Mouse (Mus musculus): Measurements from ENCODE around the gene Stk39.

Gene Stk39

GRCm38 (mm10) chr2:68419165-68419564 lies 52.9 kb downstream of the Stk39 start:
- no peaks in the 10 kb centered on the region for H3K36me3 ChIP-seq (ENCODE audit: control insufficient read depth, insufficient read depth, low read length, poor library complexity, severe bottlenecking)
- H3K27me3 ChIP-seq (ENCODE audit: control insufficient read depth, insufficient read depth, low read length, poor library complexity, severe bottlenecking) = no peaks in the 10 kb centered on the region
- no peak for DNase-seq (ENCODE audit: low read depth, low spot score)

- no peak for DNase-seq (ENCODE audit: low read depth, low spot score)
- no peaks in the 10 kb centered on the region for H3K36me3 ChIP-seq (ENCODE audit: control insufficient read depth, insufficient read depth, low read length, poor library complexity, severe bottlenecking)
- H3K27me3 ChIP-seq (ENCODE audit: control insufficient read depth, insufficient read depth, low read length, poor library complexity, severe bottlenecking) = no peaks in the 10 kb centered on the region
Measured at GRCm38 (mm10) chr2:68417081-68417480, 55.0 kb downstream of the Stk39 start.

GRCm38 (mm10) chr2:68415691-68416090 lies 56.4 kb downstream of the Stk39 start:
- no peaks in the 10 kb centered on the region for H3K27me3 ChIP-seq (ENCODE audit: control insufficient read depth, insufficient read depth, low read length, poor library complexity, severe bottlenecking)
- H3K36me3 ChIP-seq (ENCODE audit: control insufficient read depth, insufficient read depth, low read length, poor library complexity, severe bottlenecking) = no peaks in the 10 kb centered on the region
- DNase-seq (ENCODE audit: low read depth, low spot score) = no peak

- no peak for DNase-seq (ENCODE audit: low read depth, low spot score)
- no peaks in the 10 kb centered on the region for H3K27me3 ChIP-seq (ENCODE audit: control insufficient read depth, insufficient read depth, low read length, poor library complexity, severe bottlenecking)
- H3K36me3 ChIP-seq (ENCODE audit: control insufficient read depth, insufficient read depth, low read length, poor library complexity, severe bottlenecking) = no peaks in the 10 kb centered on the region
Measured at GRCm38 (mm10) chr2:68412149-68412548, 59.9 kb downstream of the Stk39 start.

- Histone ChIP-seq H3K36me3 (ENCODE audit: control insufficient read depth, insufficient read depth, low read length, poor library complexity, severe bottlenecking) (no peaks in the 10 kb centered on the region), H3K27me3 (ENCODE audit: control insufficient read depth, insufficient read depth, low read length, poor library complexity, severe bottlenecking) (no peaks in the 10 kb centered on the region)
- DNase-seq (ENCODE audit: low read depth, low spot score) = no peak
Measured at GRCm38 (mm10) chr2:68411201-68411600, 60.9 kb downstream of the Stk39 start.

- DNase-seq (ENCODE audit: low read depth, low spot score) = no peak
- no peaks in the 10 kb centered on the region for H3K36me3 ChIP-seq (ENCODE audit: control insufficient read depth, insufficient read depth, low read length, poor library complexity, severe bottlenecking)
- no peaks in the 10 kb centered on the region for H3K27me3 ChIP-seq (ENCODE audit: control insufficient read depth, insufficient read depth, low read length, poor library complexity, severe bottlenecking)
Measured at GRCm38 (mm10) chr2:68409640-68410215, 62.3 kb downstream of the Stk39 start.

GRCm38 (mm10) chr2:68408271-68408980 lies 63.6 kb downstream of the Stk39 start:
- H3K36me3 ChIP-seq (ENCODE audit: control insufficient read depth, insufficient read depth, low read length, poor library complexity, severe bottlenecking) = no peaks in the 10 kb centered on the region
- no peak for DNase-seq (ENCODE audit: low read depth, low spot score)
- no peaks in the 10 kb centered on the region for H3K27me3 ChIP-seq (ENCODE audit: control insufficient read depth, insufficient read depth, low read length, poor library complexity, severe bottlenecking)

- H3K27me3 ChIP-seq (ENCODE audit: control insufficient read depth, insufficient read depth, low read length, poor library complexity, severe bottlenecking) = no peaks in the 10 kb centered on the region
- DNase-seq (ENCODE audit: low read depth, low spot score) = no peak
Measured at GRCm38 (mm10) chr2:68407179-68407950, 64.7 kb downstream of the Stk39 start.

GRCm38 (mm10) chr2:68406571-68407074 lies 65.4 kb downstream of the Stk39 start:
- H3K36me3 ChIP-seq (ENCODE audit: control insufficient read depth, insufficient read depth, low read length, poor library complexity, severe bottlenecking) = no peaks in the 10 kb centered on the region
- DNase-seq (ENCODE audit: low read depth, low spot score) = no peak

More at GRCm38 (mm10) chr2:68407179-68407950, 64.7 kb downstream of the Stk39 start:
- H3K36me3 ChIP-seq (ENCODE audit: control insufficient read depth, insufficient read depth, low read length, poor library complexity, severe bottlenecking) = no peaks in the 10 kb centered on the region

GRCm38 (mm10) chr2:68405163-68405715 lies 66.8 kb downstream of the Stk39 start:
- no peak for DNase-seq (ENCODE audit: low read depth, low spot score)
- Histone ChIP-seq H3K36me3 (ENCODE audit: control insufficient read depth, insufficient read depth, low read length, poor library complexity, severe bottlenecking) (no peaks in the 10 kb centered on the region), H3K27me3 (ENCODE audit: control insufficient read depth, insufficient read depth, low read length, poor library complexity, severe bottlenecking) (no peaks in the 10 kb centered on the region)

More at GRCm38 (mm10) chr2:68406571-68407074, 65.4 kb downstream of the Stk39 start:
- no peaks in the 10 kb centered on the region for H3K27me3 ChIP-seq (ENCODE audit: control insufficient read depth, insufficient read depth, low read length, poor library complexity, severe bottlenecking)

- no peaks in the 10 kb centered on the region for H3K27me3 ChIP-seq (ENCODE audit: control insufficient read depth, insufficient read depth, low read length, poor library complexity, severe bottlenecking)
- H3K36me3 ChIP-seq (ENCODE audit: control insufficient read depth, insufficient read depth, low read length, poor library complexity, severe bottlenecking) = no peaks in the 10 kb centered on the region
- no peak for DNase-seq (ENCODE audit: low read depth, low spot score)
Measured at GRCm38 (mm10) chr2:68404274-68405162, 67.5 kb downstream of the Stk39 start.

GRCm38 (mm10) chr2:68393611-68394549 lies 78.2 kb downstream of the Stk39 start:
- Histone ChIP-seq H3K27me3 (ENCODE audit: control insufficient read depth, insufficient read depth, low read length, poor library complexity, severe bottlenecking) (no peaks in the 10 kb centered on the region), H3K36me3 (ENCODE audit: control insufficient read depth, insufficient read depth, low read length, poor library complexity, severe bottlenecking) (no peaks in the 10 kb centered on the region)
- DNase-seq (ENCODE audit: low read depth, low spot score) = no peak

- no peak for DNase-seq (ENCODE audit: low read depth, low spot score)
- no peaks in the 10 kb centered on the region for H3K36me3 ChIP-seq (ENCODE audit: control insufficient read depth, insufficient read depth, low read length, poor library complexity, severe bottlenecking)
- H3K27me3 ChIP-seq (ENCODE audit: control insufficient read depth, insufficient read depth, low read length, poor library complexity, severe bottlenecking) = no peaks in the 10 kb centered on the region
Measured at GRCm38 (mm10) chr2:68387824-68388582, 84.1 kb downstream of the Stk39 start.

Measured in splenic B cell, adult 2 months (primary cell).